Mouse (Mus musculus) cerebellum, postnatal 25 days (tissue): Measurements from ENCODE around the gene Tvp23b.

Experiments
- DNase-seq, 2 experiments: peaks; one replicate each; pipeline ENCODE4 v3.0.0; 2021; ENCODE audit warnings: mixed read lengths in 2 of 2

The Tvp23b gene

GRCm38 (mm10) chr11:62901699-62902323, 22.6 kb downstream of the Tvp23b start:
- peak; percentile 31 to 68 for DNase-seq

GRCm38 (mm10) chr11:62903871-62904495, 24.7 kb downstream of the Tvp23b start:
- DNase-seq: no peak

- no peak for DNase-seq
These were observed 30.6 kb downstream of the Tvp23b start for GRCm38 (mm10) chr11:62909720-62910306.

- DNase-seq: no peak
These were observed 32.1 kb downstream of the Tvp23b start for GRCm38 (mm10) chr11:62911362-62911761.

GRCm38 (mm10) chr11:62913141-62913540, 33.9 kb downstream of the Tvp23b start:
- no peak for DNase-seq

GRCm38 (mm10) chr11:62914532-62914931, 35.3 kb downstream of the Tvp23b start:
- peak; percentile 11 to 43 for DNase-seq

GRCm38 (mm10) chr11:62915486-62915885, 36.2 kb downstream of the Tvp23b start:
- DNase-seq: no peak

- no peak for DNase-seq
These were observed 37.5 kb downstream of the Tvp23b start for GRCm38 (mm10) chr11:62916765-62917164.

- no peak for DNase-seq
These were observed 40.9 kb downstream of the Tvp23b start for GRCm38 (mm10) chr11:62919946-62920742.

GRCm38 (mm10) chr11:62920743-62921050, 41.4 kb downstream of the Tvp23b start:
- no peak for DNase-seq

GRCm38 (mm10) chr11:62921052-62921977, 42.1 kb downstream of the Tvp23b start:
- DNase-seq: peak; percentile 93 to 95

GRCm38 (mm10) chr11:62924091-62924761, 45.0 kb downstream of the Tvp23b start:
- DNase-seq: no peak

- no peak for DNase-seq
These were observed 50.5 kb downstream of the Tvp23b start for GRCm38 (mm10) chr11:62929799-62930198.

GRCm38 (mm10) chr11:62930574-62930973, 51.3 kb downstream of the Tvp23b start:
- no peak for DNase-seq

- DNase-seq: no peak
These were observed 51.9 kb downstream of the Tvp23b start for GRCm38 (mm10) chr11:62931141-62931540.

GRCm38 (mm10) chr11:62933099-62933498, 53.8 kb downstream of the Tvp23b start:
- DNase-seq: peak in 1 of 2 experiments; percentile 7

GRCm38 (mm10) chr11:62934795-62935514, 55.7 kb downstream of the Tvp23b start:
- DNase-seq: no peak

GRCm38 (mm10) chr11:62937986-62938385, 58.7 kb downstream of the Tvp23b start:
- DNase-seq: no peak

GRCm38 (mm10) chr11:62938921-62939320, 59.7 kb downstream of the Tvp23b start:
- no peak for DNase-seq

- no peak for DNase-seq
These were observed 60.9 kb downstream of the Tvp23b start for GRCm38 (mm10) chr11:62940176-62940575.

- DNase-seq: no peak
These were observed 64.3 kb downstream of the Tvp23b start for GRCm38 (mm10) chr11:62943538-62943937.
